Mouse (Mus musculus) olfactory bulb, adult 2 months (tissue): Measurements from ENCODE around the gene Fignl1. TPM values are rescaled to one million over a fixed set of nuclear protein-coding genes. Genes with fewer than 3 reads are reported as not detected.
A peak's percentile ranks its signal among the peaks of the same experiment; 100 is the strongest.

Experiments used
- H3K27ac ChIP-seq: fragments of 200-500 bp; 2 replicates; pipeline ENCODE4 v1.5.1; 2012; ENCODE audit warnings: low read depth, low read length; ENCODE audit not compliant: insufficient read depth
- H3K4me1 ChIP-seq: fragments of 200-500 bp; 2 replicates; pipeline ENCODE4 v1.6.1; 2012; ENCODE audit warnings: low read length; ENCODE audit not compliant: control insufficient read depth, insufficient read depth
- H3K4me3 ChIP-seq: fragments of 200-500 bp; 2 replicates; pipeline ENCODE4 v1.5.1; 2012; ENCODE audit warnings: mild to moderate bottlenecking, low read depth, low read length, moderate library complexity; ENCODE audit not compliant: insufficient read depth
- CTCF ChIP-seq: fragments of 200-500 bp; IDR thresholded peaks from 2 replicates; pipeline ENCODE4 v1.5.1; 2012; ENCODE audit warnings: low read depth, mild to moderate bottlenecking, low read length, moderate library complexity; ENCODE audit not compliant: insufficient read depth
- POLR2A ChIP-seq: fragments of 200-500 bp; IDR thresholded peaks from 2 replicates; pipeline ENCODE4 v1.6.1; 2012; ENCODE audit warnings: mild to moderate bottlenecking, low read depth, low read length, moderate library complexity; ENCODE audit not compliant: insufficient read depth
- WGBS: fragments of 180-500 bp; shearing (Covaris S2); methylation state at CpG from one replicate; pipeline ENCODE4 v1.1.7; 2018; 5-methylcytosine and 5-hydroxymethylcytosine counted together
- polyA plus RNA-seq: library from polyadenylated mRNA; stranded (reverse); fragments of >200 nt; gene quantifications from 2 replicates; pipeline ENCODE4 v1.2.4, GENCODE M21; 2012; ENCODE audit warnings: low replicate concordance; ENCODE audit not compliant: missing spikeins, insufficient read depth, insufficient read length

The Fignl1 gene
- polyA plus RNA-seq, result not detected in 2 replicates

GRCm38 (mm10) chr11:11808820-11809403 is at the start of gene Fignl1:
Gene Fignl1 (minus strand): TSS chr11:11808962.
- Histone ChIP-seq H3K4me3 (peak within 1 kb of the TSS; percentile 64), H3K4me1 (no peaks in the 10 kb centered on the region), H3K27ac (0 out of 2 replicates have a peak within 1 kb of the TSS, but pooled peaks have one; percentile 47)
- 0 out of 2 replicates have a peak, but pooled peaks have one; percentile 36 for TF ChIP-seq POLR2A
- TF ChIP-seq CTCF, result no peak
- under 1% methylated on average over 53 of the region's 53 CpGs for WGBS

DNA sequence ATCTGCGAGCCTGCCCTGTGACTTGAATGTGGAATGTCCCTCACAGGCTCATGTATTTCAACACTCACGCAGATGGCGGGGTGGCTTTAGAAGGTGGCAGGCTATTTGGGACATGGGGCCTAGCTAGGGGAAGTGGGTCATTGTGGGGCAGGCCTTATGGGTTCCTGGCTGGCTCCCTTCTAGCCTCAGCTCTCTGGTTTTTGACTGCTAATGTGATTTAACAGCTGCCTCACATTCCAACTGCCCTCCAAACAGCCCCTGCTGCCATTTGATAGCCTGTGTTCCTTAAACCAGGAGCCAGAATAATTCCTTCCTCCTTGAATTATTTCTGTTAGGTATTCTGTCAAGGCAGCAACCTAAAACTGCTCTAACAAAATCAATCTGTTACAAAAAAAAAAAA is 48.2 kb upstream of the Fignl1 start:
- Histone ChIP-seq H3K27ac (no peak overlapping the region), H3K4me3 (no peak overlapping the region), H3K4me1 (no peaks in the 10 kb centered on the region)
- 89% methylated on average over 3 of the region's 3 CpGs for WGBS
- TF ChIP-seq POLR2A, result no peak
- no peak for TF ChIP-seq CTCF

DNA sequence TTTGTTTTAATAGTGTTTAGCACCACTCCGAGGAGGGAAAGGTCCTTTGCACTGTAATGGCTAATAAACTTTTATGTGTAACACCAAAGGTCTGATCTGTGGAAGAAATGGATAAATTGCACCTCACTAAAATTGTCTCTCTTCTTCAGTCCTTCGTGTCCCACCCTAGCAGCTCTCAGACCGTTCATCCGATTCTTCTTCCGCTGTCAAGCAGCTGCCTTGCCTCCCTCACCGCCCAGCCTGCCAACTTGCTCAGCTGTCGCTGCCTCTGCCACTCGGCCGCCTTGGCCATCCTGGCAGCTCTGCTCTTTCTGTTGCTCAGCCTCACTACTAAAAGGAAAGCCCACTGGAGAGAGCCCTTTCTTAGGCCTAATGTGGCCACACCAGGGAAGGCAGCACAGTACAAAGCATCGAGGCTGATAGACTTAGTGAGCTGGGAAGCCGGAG is 46.9 kb upstream of the Fignl1 start:
- H3K4me3 ChIP-seq, result no peak overlapping the region
- H3K4me1 ChIP-seq, result no peaks in the 10 kb centered on the region
- H3K27ac ChIP-seq, result no peak overlapping the region
- WGBS, result 51% methylated on average over 11 of the region's 11 CpGs
- TF ChIP-seq POLR2A (no peak), CTCF (no peak)

GRCm38 (mm10) chr11:11855061-11855672 is 46.4 kb upstream of the Fignl1 start:
- H3K4me3 ChIP-seq, result no peak overlapping the region
- H3K4me1 ChIP-seq, result no peaks in the 10 kb centered on the region
- 63% methylated on average over 6 of the region's 6 CpGs for WGBS
- TF ChIP-seq CTCF, result no peak
- TF ChIP-seq POLR2A, result no peak
- no peak overlapping the region for H3K27ac ChIP-seq

GRCm38 (mm10) chr11:11853731-11854461 is 45.1 kb upstream of the Fignl1 start:
- no peak overlapping the region for H3K27ac ChIP-seq
- TF ChIP-seq CTCF, result no peak
- TF ChIP-seq POLR2A, result no peak
- no peaks in the 10 kb centered on the region for H3K4me1 ChIP-seq
- WGBS, result 87% methylated on average over 4 of the region's 4 CpGs
- H3K4me3 ChIP-seq, result no peak overlapping the region

- Histone ChIP-seq H3K4me1 (no peaks in the 10 kb centered on the region), H3K4me3 (no peak overlapping the region), H3K27ac (no peak overlapping the region)
- 87% methylated on average over 6 of the region's 6 CpGs for WGBS
- no peak for TF ChIP-seq CTCF
- no peak for TF ChIP-seq POLR2A
These were observed 43.3 kb upstream of the Fignl1 start for GRCm38 (mm10) chr11:11851957-11852505.

DNA sequence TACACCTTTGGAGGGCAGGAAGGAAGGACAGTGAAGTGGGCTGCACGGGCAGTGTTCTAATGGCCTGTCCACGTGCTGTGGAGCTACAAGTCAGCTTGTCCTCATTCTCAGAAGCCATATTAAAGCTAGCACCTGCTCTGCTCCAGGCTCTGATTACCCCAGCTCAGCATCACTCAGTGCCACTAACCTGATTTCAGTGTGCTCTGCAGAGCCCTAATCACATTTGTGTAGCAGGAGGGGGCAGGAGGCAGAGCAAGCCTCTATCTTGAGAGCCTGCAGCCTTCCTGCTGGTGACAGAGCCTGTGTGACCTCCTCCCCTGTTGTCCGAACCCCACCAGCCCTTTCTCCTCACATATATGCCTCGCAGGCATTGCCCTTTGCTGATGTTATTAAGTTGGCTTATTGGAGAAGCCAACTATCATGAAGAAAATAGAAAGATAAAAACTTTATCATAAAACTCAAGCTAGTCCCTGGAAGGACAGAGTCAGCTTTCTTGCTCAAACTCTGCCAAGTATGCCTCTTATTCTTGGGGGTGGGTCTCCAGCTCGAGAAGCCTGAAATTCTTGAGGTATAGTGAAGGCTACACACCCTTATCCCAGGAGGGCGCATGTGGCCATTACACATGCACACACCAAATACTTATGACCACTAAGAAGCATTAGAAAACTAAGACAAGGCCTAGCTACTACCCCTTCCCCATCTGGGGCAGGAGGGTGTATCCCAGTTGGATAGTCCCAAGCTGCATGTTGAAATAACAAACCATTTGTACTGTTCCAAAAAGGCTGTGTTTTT is 41.9 kb upstream of the Fignl1 start:
- TF ChIP-seq POLR2A, result no peak
- TF ChIP-seq CTCF, result no peak
- Histone ChIP-seq H3K4me3 (no peak overlapping the region), H3K27ac (no peak overlapping the region), H3K4me1 (no peaks in the 10 kb centered on the region)
- 88% methylated on average over 6 of the region's 6 CpGs for WGBS

GRCm38 (mm10) chr11:11849513-11850311 is 41.0 kb upstream of the Fignl1 start:
- WGBS, result 58% methylated on average over 13 of the region's 13 CpGs
- H3K27ac ChIP-seq, result no peak overlapping the region

More at GRCm38 (mm10) chr11:11849513-11850311, 41.0 kb upstream of the Fignl1 start:
- Histone ChIP-seq H3K4me1 (no peaks in the 10 kb centered on the region), H3K4me3 (no peak overlapping the region)
- TF ChIP-seq POLR2A (no peak), CTCF (no peak)
